Mouse (Mus musculus) adrenal gland (tissue): ENCODE results near the gene Krtcap2.

ENCODE experiments used
- intact Hi-C: fragments of 180-260 bp; cut with DNase I; formaldehyde crosslinking; loops from one replicate; pipeline ENCODE4 v1.15.1; 2025

Krtcap2 gene

DNA sequence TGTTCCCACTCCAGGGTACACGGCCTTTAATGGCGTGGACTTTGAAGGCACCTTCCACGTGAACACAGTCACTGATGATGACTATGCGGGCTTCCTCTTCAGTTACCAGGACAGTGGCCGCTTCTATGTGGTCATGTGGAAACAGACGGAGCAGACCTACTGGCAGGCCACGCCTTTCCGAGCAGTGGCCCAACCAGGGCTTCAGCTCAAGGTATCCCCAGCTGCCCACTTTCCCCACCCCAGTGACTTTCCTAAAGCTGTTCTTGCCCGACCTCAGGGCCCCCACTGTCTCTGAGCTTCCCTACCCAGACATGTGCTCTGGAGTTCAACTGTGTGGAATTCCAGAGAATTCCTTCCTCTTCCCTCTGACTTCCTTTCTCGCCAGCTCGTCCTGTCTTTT lies 21.0 kb upstream of the Krtcap2 start:
- intact Hi-C loops = no loop called here

DNA sequence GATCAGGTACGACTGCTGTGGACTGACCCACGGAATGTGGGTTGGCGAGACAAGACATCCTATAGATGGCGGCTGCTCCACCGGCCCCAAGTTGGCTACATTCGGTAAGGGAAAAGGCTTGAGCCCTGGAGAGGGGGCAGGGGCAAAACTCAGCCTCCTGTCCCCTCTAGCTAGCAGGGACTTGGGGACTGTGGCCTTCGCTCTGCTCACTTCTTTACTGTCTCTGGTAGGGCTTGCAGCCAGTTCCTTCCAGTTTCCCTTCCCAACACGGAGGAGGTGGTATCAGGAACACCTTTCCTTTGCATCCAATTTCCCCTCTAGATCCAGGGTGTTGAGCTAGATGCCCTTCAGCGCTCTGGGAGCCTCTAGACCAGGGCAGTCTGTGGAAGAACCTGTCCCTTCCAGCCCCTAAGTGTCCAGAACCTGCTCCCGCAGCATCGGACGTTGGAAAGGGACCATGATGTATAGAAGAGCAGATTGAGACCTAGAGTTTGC lies 20.4 kb upstream of the Krtcap2 start:
- intact Hi-C loops = no loop called here

DNA sequence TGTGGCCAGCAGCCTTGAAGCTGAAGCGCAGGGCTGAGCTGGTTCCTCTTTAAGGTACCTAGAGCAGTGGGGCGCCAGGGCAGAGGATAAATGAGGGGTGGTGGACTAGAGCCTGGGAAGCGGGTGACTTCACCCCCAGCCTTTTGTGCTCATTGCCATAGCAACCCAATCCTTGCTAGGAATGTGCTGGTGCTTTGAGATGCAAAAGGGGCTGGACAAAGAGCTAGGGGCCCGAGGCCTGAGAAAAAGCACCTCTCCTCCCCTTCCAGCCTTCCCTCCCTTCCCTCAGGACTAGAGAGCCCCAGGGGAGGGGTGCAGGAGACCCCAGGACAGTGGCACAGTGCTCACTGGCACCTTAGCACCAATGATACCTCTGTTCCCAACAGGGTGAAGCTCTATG lies 19.8 kb upstream of the Krtcap2 start:
- intact Hi-C loops = no loop called here

DNA sequence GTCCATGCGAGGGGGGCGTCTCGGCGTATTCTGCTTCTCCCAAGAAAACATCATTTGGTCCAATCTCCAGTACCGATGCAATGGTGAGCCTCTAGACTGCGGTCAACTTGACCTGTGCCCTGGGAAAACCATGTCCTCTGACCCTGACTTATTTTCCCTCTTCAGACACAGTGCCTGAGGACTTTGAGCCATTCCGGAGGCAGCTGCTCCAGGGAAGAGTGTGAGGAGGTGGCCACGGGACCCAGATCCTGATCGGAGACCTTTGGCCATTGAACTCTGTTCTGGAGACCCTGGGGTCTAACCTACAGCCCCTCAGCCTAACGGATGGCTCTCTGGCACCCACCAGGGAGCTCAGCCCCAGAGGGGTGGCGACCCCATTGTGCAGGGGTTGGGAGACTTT lies 19.4 kb upstream of the Krtcap2 start:
- intact Hi-C loops = no loop called here

DNA sequence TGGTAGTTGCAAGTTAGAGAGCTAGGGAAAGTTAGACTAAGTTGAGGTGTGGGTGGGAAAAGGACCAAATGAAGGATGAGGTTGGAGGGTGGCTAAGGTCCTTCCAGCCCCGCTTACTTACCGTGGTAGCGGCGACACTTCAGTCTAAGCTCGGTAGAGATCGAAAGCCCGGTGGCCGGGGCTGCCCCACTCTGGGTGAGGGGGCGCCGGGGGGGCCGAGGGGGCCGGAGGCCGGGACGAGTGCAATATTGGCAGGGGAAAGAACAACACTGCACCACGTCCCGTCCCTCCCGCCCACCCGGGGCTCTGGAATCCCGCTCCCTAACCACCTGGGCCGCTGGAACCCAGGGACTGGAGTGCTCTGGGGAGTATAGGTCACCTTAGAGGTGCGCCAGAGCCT lies 18.9 kb upstream of the Krtcap2 start, which contains the start of gene Mtx1:
Gene Mtx1 (minus strand): TSS at position 189 of the 400 bp plus-strand sequence.
- intact Hi-C loops = no loop called here

DNA sequence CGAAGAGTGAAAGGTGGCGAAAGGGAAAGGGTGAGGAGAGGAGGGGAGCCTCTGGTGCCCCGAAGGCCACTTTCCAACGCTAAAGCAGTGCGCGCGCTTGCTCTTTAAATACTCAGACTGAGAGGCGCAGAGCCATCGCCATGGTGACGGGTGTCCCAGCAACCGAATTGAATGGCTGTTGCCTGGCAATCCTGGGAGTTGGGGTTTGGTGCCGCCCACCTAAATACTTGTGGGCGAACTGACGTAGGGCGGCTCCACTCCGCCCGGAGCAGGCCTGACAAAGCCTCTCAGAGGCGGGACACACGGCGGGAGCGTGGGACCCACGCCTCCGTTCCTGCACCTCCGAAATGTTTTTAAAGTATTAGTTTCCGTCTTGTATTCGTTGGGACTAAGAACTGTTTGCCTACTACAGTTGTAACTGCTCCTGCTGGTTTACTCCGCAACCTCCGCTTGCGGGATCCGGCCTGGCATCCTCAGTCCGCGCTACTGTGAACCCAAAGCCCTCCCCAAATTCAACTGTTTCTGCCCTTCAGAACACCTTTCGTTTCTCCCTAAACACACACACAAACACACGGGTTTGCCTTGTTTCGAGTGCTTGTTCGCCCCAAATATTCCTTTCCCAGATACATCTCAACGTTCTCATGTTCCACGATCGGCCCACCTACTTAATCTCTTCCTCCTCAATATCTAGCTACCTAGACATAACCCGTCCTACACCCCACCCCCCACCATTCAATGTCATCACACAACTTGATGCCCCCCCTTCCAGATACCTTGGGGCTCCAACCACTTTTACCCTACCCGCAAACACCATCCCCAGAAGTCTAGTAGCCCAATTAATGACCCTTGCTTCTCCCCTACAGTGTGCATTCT lies 18.2 kb upstream of the Krtcap2 start:
- intact Hi-C loops = no loop called here

DNA sequence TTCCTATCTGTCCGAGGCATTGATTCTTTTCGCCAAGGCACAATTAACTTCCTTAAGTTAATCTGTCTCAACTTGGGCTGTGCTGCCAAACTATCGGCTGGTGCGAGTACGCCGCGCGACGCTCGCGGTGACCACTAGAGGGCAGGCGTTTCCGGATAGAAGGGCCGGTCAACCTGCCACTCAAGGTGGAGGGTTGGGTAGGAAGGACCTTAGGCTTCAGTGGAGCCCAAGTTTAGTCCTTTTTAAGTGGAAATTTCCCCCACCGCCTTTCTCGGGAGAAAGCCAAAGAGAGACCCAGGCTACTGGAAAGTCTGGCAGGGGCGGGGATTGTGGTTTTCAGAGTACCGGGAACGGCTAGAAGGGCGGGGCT lies 17.6 kb upstream of the Krtcap2 start:
- intact Hi-C loops = no loop called here

DNA sequence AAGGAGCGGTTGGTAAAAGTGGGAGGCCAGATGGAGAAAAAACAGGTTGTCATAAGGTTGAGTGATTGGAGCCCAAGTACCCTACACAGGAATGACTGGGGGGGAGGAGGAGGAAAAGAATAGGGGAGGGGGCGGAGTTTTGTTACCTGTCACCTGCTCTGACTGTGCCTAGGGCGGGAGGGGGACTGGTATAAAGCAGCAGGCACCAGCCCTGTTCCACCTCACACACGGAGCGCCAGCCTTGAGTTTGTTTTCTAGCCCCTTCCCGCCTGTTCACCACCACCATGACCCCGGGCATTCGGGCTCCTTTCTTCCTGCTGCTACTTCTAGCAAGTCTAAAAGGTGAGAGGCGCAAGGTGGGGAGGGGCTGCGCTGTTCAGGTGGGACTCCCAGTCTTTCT lies 16.9 kb upstream of the Krtcap2 start, which contains the start of gene Muc1:
Gene Muc1 (plus strand): TSS at position 222 of the 400 bp plus-strand sequence.
- intact Hi-C loops = no loop called here

DNA sequence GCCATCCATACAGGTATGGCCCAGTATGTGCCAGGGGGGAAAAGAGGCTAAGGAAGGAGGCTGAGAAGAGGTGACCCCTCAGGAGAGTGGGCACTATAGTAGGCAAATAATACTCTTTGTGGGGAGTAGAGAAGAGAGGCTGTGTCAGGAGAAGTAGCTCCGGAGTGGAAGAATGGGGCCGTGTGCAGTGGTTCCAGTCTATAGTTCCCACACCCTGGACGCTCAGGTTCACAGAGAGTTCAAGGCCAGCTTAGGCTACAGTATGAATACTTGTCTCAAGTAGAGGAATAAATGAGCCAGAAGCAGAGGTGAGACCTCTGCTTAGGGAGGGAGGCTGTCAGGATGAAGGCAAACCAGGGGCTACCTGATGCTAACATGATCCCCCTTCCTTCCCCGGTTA lies 16.5 kb upstream of the Krtcap2 start:
- intact Hi-C loops = no loop called here

DNA sequence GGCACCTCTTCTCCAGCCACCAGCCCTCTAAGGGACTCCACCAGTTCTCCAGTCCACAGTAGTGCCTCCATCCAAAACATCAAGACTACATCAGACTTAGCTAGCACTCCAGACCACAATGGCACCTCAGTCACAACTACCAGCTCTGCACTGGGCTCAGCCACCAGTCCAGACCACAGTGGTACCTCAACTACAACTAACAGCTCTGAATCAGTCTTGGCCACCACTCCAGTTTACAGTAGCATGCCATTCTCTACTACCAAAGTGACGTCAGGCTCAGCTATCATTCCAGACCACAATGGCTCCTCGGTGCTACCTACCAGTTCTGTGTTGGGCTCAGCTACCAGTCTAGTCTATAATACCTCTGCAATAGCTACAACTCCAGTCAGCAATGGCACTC lies 15.2 kb upstream of the Krtcap2 start:
- intact Hi-C loops = no loop called here

DNA sequence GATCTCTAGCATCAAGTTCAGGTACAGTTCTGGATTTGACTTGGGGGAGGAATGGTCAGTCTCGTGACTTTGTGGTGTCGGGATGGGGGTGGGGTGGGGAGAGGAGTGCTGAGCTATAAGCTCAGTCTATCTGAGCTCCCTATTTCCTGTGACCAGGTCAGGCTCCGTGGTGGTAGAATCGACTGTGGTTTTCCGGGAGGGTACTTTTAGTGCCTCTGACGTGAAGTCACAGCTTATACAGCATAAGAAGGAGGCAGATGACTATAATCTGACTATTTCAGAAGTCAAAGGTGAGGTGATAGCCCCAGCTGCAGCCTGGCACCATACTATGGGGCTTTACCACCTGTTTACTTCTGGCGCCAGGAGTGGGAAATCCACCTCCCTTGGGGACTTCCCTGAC lies 14.4 kb upstream of the Krtcap2 start:
- intact Hi-C loops = no loop called here

DNA sequence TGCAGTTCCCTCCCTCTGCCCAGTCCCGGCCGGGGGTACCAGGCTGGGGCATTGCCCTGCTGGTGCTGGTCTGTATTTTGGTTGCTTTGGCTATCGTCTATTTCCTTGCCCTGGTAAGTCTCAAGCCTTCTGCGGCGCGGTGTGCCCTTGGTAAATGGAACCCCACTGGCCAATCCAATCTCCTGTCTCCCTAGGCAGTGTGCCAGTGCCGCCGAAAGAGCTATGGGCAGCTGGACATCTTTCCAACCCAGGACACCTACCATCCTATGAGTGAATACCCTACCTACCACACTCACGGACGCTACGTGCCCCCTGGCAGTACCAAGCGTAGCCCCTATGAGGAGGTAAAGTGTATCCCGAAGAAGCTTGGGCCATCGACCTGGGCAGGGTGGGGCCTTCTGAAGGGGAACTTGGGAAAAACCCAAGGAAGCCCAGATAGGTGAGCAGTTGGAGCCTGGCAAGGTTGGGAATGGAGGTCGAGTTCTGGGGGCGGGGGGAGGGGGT lies 13.9 kb upstream of the Krtcap2 start:
- intact Hi-C loops = no loop called here

DNA sequence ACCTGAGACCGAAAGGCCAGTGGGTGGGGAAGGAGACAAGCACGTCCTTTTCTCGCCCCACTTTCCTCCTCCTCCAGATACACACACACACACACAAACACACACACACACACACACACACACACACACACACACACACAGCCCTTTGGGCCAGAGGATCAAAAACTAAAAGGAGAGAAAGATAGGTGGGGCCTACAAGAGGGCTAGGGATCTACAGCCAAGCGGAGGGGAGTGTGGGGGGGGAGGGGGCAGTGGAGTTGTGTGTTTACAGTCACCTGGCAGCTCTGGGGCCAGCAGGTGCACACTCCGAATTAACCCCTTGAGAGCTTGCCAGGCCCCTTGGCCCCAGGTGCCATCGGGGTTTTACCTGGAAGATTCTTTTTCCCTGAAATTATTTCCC lies 13.2 kb upstream of the Krtcap2 start:
- intact Hi-C loops = no loop called here

DNA sequence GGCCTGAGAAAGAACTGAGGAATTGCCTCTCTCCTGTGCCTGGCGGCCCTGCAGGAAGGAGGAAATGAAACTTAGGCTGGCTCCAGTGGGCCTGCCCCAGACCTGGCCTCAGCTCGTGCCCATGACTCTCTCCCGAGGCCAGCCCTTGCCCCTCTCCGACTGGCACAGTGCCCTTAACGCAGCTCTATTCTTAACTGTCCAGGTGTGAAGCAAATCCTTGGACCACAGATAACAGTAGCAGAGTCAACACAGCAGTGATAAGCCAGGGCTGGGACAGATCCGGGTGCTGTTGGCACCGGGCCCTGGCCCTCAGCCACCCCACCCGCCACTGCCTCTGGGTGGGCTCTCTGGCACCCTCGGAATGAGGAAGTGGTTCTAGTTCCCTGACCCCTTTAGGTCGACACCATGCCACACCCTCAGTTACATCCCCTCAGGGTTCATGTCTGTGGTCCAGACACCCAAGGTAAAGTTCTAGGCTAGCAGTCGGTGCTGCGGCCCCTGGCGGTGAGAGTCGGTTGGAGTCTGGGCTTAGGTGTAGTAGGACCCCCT lies 12.1 kb upstream of the Krtcap2 start:
- intact Hi-C loops = no loop called here

DNA sequence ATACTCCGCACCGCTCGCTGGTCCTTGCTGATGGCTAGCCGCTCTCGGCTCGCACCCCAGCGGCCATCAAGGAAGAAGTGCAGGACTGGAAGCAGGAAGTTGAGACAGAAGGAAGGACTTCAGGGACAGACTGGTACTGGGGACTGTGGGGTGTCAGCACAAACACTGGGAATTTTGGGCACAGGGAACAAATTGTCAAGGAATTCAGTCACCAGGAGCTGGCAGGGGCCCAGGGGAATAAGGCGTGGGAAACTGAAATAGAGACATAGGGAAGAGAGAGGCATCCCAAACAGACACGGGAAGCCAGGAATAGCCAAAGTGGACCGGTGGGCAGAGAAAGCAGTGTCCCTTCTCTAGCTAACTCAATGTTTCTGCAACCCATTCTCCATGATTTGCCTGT lies 9.2 kb upstream of the Krtcap2 start:
- intact Hi-C loops = no loop called here

DNA sequence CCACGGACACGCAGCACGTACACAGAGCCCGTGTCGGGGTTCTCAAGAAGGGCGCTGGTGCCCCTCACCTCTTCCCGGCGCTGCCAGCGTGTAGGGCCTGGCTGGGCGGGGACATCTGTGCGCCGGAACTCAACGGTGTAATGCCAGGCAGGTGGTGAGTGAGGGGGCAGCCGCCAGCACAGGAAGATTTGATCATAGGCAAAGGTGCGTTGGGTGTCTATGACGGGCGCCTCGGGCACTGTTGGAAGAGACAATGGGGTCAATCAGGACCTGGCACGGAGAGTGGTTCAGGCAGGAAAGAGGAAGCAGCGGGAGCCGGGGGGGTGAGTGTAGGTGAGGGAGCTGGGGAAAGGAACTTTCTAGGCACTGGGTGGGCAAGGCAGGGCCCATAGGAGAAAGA lies 8.1 kb upstream of the Krtcap2 start:
- intact Hi-C loops = no loop called here

DNA sequence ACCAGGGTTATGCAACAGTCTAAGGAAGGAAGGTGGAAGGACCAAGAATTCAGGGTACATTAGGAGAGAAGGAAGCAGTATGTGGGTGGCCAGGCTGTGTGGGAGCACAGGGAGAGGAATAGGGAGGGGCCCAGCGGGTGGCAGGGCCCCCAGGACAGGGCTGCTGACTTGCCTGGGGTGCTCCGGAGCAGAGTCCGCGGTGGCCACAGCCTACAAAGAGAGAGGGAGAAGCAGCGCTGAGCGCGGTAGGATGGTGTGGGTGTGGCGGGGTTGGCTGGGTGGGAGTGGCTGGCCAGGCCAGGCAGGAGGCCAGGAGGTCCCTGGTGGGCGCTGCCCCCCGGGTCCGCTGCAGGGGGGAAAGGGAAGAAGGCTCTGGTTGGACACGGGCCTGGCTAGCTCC lies 7.3 kb upstream of the Krtcap2 start:
- intact Hi-C loops = no loop called here

DNA sequence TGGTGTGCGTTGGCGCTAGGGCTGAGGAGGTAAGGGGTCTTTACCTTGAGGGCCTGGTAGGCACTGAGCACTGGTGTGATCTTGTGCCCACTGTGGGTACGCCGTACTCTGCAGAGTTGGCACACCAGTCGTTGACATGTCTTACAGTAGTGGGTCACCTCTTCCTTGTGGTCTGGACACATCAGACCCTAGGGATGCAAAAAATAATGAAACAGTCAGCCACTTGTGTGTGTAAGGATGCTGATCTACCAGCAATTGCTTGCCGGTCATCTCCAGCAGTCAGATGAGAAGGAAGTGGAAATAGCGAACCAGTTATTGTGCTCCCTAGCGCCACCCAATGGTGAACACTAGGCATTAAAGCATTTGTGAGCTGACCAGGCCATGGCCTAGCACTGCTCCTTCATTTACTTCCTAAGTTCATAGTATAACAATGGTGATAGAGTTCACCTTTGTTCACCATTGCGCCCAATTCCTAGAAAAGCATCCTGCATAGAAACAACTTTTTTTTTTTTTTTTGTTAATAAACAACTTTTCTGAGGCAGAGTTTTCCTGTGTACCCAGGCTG lies 3.4 kb upstream of the Krtcap2 start:
- intact Hi-C loops = no loop called here

DNA sequence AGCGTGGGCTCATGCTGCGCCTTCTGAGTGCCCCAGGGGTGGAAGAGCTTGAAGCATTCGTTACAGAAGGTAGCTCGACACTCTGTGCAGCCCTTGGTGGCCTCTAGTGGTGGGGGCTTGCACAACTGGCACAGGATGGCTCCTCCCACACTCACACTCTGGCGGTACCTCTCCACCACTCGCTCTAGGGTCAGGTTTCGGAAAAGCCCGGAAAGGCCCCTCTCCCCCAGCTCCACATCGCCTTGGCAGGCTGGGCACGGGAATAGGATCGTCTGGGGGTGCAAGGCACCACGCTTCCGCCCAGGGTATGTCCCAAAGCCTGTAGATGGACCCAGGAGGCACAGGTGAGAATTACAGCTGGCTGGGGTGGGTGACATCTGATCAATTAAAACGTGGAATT lies 2.2 kb upstream of the Krtcap2 start:
- intact Hi-C loops = no loop called here

DNA sequence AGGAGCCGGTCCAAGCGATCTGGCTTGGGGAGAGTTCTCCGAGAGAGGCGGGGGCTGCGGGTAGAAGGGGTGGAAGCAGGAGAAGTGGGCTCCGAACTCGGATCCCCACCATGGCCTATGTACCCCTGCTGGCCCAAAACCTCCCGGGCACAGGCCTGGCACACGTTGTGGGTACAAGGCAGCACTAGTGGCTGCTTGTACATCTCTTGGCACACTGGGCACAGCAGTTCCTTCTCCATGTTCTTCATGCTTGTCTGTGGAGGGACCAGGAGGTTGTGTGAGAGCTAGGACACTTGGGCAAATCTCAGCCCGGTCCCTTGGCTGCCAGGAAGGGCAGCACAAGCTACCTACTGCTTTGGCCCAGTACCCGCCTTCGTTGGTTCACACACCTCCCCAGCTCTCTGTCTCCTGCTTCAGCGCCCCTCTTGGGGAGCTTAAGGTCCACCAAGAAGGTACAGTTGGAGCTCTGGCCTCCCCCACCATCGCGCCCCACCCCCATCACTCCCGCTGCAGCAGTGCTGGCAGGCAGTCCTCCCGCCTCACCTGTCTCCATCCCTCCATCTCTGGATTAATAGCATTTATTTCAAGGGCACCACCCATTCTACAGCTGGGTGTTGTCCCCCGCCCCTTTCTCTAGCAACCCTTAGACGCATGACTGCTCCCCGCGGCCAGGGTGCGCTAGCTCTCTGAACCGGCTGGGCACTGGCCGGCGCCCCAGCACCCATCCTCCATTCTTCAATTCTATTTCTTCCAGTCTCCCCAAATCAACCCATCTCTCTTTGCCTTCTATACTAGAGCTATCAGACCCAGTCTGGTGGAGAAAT lies 1.4 kb upstream of the Krtcap2 start:
- intact Hi-C loops = no loop called here

DNA sequence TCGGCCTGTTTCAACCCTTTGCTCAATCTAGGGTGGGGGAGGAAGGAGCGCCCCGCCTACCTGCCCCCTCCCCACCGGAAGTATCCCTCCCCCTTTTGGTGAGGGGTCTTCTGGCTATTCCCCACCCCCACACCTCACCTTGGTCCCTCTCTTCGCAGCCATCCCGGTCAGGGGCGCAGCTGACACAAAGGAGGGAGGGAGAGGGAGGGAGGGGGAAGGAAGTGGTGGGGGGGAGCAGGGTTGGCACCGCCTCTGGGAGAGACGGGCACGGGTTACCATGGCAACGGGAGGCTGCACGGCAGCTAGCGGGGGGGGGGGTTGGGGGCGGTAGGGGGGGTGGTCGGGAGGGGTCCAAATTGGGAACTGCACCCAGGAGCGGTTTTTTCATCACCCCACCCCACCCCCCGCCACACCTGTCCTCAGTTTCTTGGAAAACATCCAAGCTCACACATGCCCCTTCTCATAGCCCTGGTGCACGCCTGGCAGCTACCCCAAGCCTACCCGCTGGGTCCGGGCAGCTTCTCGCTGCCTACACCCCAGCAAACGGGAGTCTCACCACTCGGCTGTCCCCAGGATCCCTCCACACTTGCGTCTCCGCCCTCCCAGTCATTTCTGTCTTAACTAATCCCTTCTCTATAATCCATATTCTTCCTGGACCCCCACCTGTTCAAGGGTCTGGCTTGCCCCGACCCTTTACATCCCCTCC lies 631 bp upstream of the Krtcap2 start:
- intact Hi-C loops = no loop called here
